Mouse (Mus musculus) heart, postnatal 25 days (tissue): ENCODE results near the gene Ksr1. TPM values are rescaled to one million over a fixed set of nuclear protein-coding genes. Genes with fewer than 3 reads are reported as not detected.
A peak's percentile ranks its signal among the peaks of the same experiment; 100 is the strongest.

Source experiments
- DNase-seq: peaks from one replicate; pipeline ENCODE4 v3.0.0; 2022; ENCODE audit warnings: low spot score
- intact Hi-C: fragments of 180-260 bp; cut with DNase I; formaldehyde crosslinking; loops from one replicate; pipeline ENCODE4 v1.15.1; 2025
- total RNA-seq, 2 experiments: library from RNA; stranded (reverse); gene quantifications; 2 replicates each; pipeline ENCODE4 v1.2.3; 2021

The Ksr1 gene
- total RNA-seq, 2 experiments from 2014 or later = 7.3 TPM

- intact Hi-C loops = loop anchor here (5.0 kb wide), 1 partner anchor 63 kb away; no protein-coding TSS in a partner anchor
These were observed 3.1 kb upstream of the Ksr1 start for GRCm38 (mm10) chr11:79149295-79149694.

GRCm38 (mm10) chr11:79148783-79149182 lies 2.6 kb upstream of the Ksr1 start:
- no peak for DNase-seq
- intact Hi-C loops = loop anchor here (5.0 kb wide), 1 partner anchor 64 kb away; no protein-coding TSS in a partner anchor

More at GRCm38 (mm10) chr11:79149295-79149694, 3.1 kb upstream of the Ksr1 start:
- DNase-seq = no peak

- peak; percentile 16 for DNase-seq
- intact Hi-C loops = loop anchor here (2.0 to 5.0 kb wide), 2 partner anchors 67 to 115 kb away; no protein-coding TSS in a partner anchor
These were observed 633 bp downstream of the Ksr1 start for GRCm38 (mm10) chr11:79145283-79146265.

GRCm38 (mm10) chr11:79144741-79145140 lies 1.5 kb downstream of the Ksr1 start:
- intact Hi-C loops = loop anchor here (2.0 to 5.0 kb wide), 2 partner anchors 68 to 114 kb away; no protein-coding TSS in a partner anchor
- no peak for DNase-seq

GRCm38 (mm10) chr11:79144043-79144591 lies 2.1 kb downstream of the Ksr1 start:
- intact Hi-C loops = loop anchor here (2.0 kb wide), 1 partner anchor 113 kb away; no protein-coding TSS in a partner anchor
- no peak for DNase-seq

- DNase-seq = no peak
- intact Hi-C loops = no loop called here
These were observed 2.9 kb downstream of the Ksr1 start for GRCm38 (mm10) chr11:79143322-79143721.

GRCm38 (mm10) chr11:79142381-79142780 lies 3.8 kb downstream of the Ksr1 start:
- intact Hi-C loops = no loop called here
- no peak for DNase-seq

- DNase-seq = no peak
These were observed 4.7 kb downstream of the Ksr1 start for GRCm38 (mm10) chr11:79141235-79142109.

GRCm38 (mm10) chr11:79140511-79140888 lies 5.7 kb downstream of the Ksr1 start:
- intact Hi-C loops = no loop called here

More at GRCm38 (mm10) chr11:79141235-79142109, 4.7 kb downstream of the Ksr1 start:
- intact Hi-C loops = no loop called here

GRCm38 (mm10) chr11:79139878-79140510 lies 6.2 kb downstream of the Ksr1 start:
- DNase-seq = no peak
- intact Hi-C loops = loop anchor here (5.0 kb wide), 1 partner anchor 43 kb away; no protein-coding TSS in a partner anchor

More at GRCm38 (mm10) chr11:79140511-79140888, 5.7 kb downstream of the Ksr1 start:
- DNase-seq = no peak

GRCm38 (mm10) chr11:79138621-79139020 lies 7.6 kb downstream of the Ksr1 start:
- no peak for DNase-seq
- intact Hi-C loops = loop anchor here (5.0 kb wide), 1 partner anchor 41 kb away; no protein-coding TSS in a partner anchor

GRCm38 (mm10) chr11:79137245-79137644 lies 9.0 kb downstream of the Ksr1 start:
- intact Hi-C loops = loop anchor here (5.0 kb wide), 1 partner anchor 40 kb away; no protein-coding TSS in a partner anchor

GRCm38 (mm10) chr11:79135685-79136360 lies 10.4 kb downstream of the Ksr1 start:
- intact Hi-C loops = loop anchor here (5.0 kb wide), 1 partner anchor 39 kb away; no protein-coding TSS in a partner anchor
- no peak for DNase-seq

More at GRCm38 (mm10) chr11:79137245-79137644, 9.0 kb downstream of the Ksr1 start:
- DNase-seq = no peak

- intact Hi-C loops = loop anchor here (5.0 kb wide), 1 partner anchor 38 kb away; no protein-coding TSS in a partner anchor
- DNase-seq = no peak
These were observed 11.1 kb downstream of the Ksr1 start for GRCm38 (mm10) chr11:79135105-79135503.

GRCm38 (mm10) chr11:79134416-79135104 lies 11.6 kb downstream of the Ksr1 start:
- intact Hi-C loops = loop anchor here (5.0 kb wide), 1 partner anchor 37 kb away; no protein-coding TSS in a partner anchor
- DNase-seq = no peak

GRCm38 (mm10) chr11:79133961-79134360 lies 12.2 kb downstream of the Ksr1 start:
- intact Hi-C loops = no loop called here
- DNase-seq = no peak

- DNase-seq = no peak
- intact Hi-C loops = no loop called here
These were observed 13.2 kb downstream of the Ksr1 start for GRCm38 (mm10) chr11:79133051-79133450.
